Mouse (Mus musculus): ENCODE results near the gene Elp6. TPM values are rescaled to one million over a fixed set of nuclear protein-coding genes. Genes with fewer than 3 reads are reported as not detected.

Gene Elp6
- polyA plus RNA-seq, 1 experiment from 2014 or later: 40.2 TPM

DNA sequence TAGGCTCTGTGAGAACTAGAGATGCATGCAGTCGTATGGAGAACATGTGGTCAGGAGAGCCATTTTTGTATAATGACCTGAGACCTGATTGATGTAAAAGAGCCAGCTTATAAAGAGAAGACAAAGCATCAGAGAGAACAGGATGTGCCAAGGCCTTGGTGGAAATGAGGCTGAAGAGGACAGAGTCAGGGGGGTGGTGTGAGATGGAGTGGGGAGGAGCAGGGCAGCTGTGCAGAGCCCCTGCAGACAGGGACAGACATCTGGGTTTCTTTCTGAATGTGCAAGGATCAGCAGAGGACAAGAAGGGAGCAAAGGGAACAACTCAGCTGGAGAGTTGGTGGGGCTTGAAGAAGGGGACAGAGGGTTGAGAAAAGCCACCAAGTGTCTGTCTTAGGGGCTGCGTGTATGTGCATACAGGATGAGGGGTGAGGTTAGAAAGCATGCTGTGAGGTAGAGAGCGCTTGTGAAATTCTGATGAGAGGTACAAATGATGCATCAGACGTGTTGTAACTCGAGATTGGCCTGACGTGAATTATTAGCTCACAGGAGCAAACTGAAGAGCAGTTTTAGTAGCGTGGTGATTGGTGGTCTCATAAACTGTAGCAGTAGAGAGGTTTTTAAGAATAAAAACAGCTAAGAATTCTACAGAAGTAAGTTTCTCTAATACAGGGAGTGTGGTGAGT is 40.2 kb downstream of the Elp6 start:
- Histone ChIP-seq H3K27ac (ENCODE audit: low read depth, low read length) (no peak overlapping the region), H3K4me1 (ENCODE audit: control insufficient read depth, insufficient read depth, low read depth, low read length) (no peaks in the 10 kb centered on the region), H3K4me3 (ENCODE audit: low read length) (no peak overlapping the region), H3K36me3 (ENCODE audit: control insufficient read depth, insufficient read depth, low read length) (no peaks in the 10 kb centered on the region), H3K9ac (ENCODE audit: low read depth, low read length) (no peak overlapping the region), H3K9me3 (ENCODE audit: control insufficient read depth, low read length) (no peaks in the 10 kb centered on the region), H3K4me2 (ENCODE audit: low read length) (no peak overlapping the region), H3K27me3 (replicated peaks; ENCODE audit: control insufficient read depth, insufficient read depth, low read length) (no peaks in the 10 kb centered on the region)
- ATAC-seq: no peak
- WGBS: 76% methylated on average over 7 of the region's 7 CpGs

DNA sequence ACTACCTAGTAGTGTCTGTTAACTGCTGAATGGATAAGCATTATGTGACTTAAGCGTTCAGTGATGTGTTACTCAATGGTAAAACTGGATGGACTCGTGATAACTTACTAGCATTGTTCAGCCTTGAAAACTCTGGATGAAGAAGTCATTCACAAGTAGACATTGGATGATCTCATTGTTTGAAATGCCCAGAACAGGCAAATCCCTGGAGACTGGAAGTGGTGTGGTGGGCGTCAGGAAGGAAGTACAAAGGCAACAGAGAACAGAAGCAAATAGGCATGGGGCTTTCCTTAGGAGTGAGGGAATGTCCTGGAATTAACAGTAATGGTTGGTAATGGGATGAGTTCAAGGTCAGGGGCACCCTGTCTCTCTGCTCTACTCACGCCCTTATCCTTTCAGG is 43.9 kb downstream of the Elp6 start:
- H3K27ac ChIP-seq (ENCODE audit: low read depth, low read length): no peak overlapping the region
- H3K36me3 ChIP-seq (ENCODE audit: control insufficient read depth, insufficient read depth, low read length): no peaks in the 10 kb centered on the region
- ATAC-seq: no peak
- H3K4me1 ChIP-seq (ENCODE audit: control insufficient read depth, insufficient read depth, low read depth, low read length): no peaks in the 10 kb centered on the region
- no peak overlapping the region for H3K4me2 ChIP-seq (ENCODE audit: low read length)
- H3K27me3 ChIP-seq (replicated peaks; ENCODE audit: control insufficient read depth, insufficient read depth, low read length): no peaks in the 10 kb centered on the region
- H3K9ac ChIP-seq (ENCODE audit: low read depth, low read length): no peak overlapping the region
- no peaks in the 10 kb centered on the region for H3K9me3 ChIP-seq (ENCODE audit: control insufficient read depth, low read length)
- WGBS: 73% methylated on average over 4 of the region's 4 CpGs
- no peak overlapping the region for H3K4me3 ChIP-seq (ENCODE audit: low read length)

DNA sequence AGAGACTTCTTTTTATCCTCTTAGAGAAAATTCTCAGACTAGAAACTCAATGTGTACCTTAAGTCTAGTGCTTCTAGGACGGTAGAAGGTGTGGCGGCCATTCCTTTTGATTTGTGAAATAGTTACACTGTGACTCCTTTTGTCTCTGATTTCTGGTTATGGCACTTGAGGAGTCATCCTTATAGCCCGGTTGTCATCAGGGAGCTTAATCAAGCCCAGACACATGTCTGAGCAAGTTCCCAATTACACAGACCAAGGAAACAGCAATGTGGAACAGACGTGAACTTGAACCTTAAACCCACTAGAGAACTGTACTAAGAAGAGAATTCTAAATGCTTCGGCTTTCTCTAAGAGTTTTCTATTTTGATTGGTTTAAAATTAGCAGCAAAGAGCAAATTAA is 45.2 kb downstream of the Elp6 start:
- Histone ChIP-seq H3K4me1 (ENCODE audit: control insufficient read depth, insufficient read depth, low read depth, low read length) (no peaks in the 10 kb centered on the region), H3K9me3 (ENCODE audit: control insufficient read depth, low read length) (no peaks in the 10 kb centered on the region), H3K9ac (ENCODE audit: low read depth, low read length) (no peak overlapping the region), H3K4me2 (ENCODE audit: low read length) (no peak overlapping the region), H3K4me3 (ENCODE audit: low read length) (no peak overlapping the region), H3K27ac (ENCODE audit: low read depth, low read length) (no peak overlapping the region), H3K36me3 (ENCODE audit: control insufficient read depth, insufficient read depth, low read length) (no peaks in the 10 kb centered on the region), H3K27me3 (replicated peaks; ENCODE audit: control insufficient read depth, insufficient read depth, low read length) (no peaks in the 10 kb centered on the region)
- ATAC-seq: no peak
- 91% methylated on average over 5 of the region's 5 CpGs for WGBS

DNA sequence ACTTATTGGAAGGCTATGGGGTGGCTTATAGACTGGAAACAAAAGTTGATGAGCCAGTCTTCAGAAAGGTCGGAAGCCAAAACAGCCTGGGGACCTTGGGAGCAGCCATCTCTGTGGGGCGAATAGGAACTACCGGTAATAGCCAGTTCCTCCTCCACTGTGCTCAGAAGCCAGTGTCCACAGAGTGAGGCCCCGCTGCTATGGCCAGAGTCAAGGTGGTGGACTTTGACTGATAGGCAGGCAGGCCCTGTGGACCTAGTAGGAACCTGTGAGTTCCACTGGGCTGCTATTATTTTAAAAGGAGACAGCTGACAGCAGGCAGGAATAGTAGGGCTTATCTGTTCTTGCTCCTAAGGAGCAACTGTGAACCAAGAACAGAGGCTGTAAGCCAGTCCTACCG is 45.6 kb downstream of the Elp6 start:
- no peak overlapping the region for H3K4me3 ChIP-seq (ENCODE audit: low read length)
- 89% methylated on average over 5 of the region's 5 CpGs for WGBS
- H3K9me3 ChIP-seq (ENCODE audit: control insufficient read depth, low read length): no peaks in the 10 kb centered on the region
- no peaks in the 10 kb centered on the region for H3K36me3 ChIP-seq (ENCODE audit: control insufficient read depth, insufficient read depth, low read length)
- no peaks in the 10 kb centered on the region for H3K4me1 ChIP-seq (ENCODE audit: control insufficient read depth, insufficient read depth, low read depth, low read length)
- no peak for ATAC-seq
- no peaks in the 10 kb centered on the region for H3K27me3 ChIP-seq (replicated peaks; ENCODE audit: control insufficient read depth, insufficient read depth, low read length)
- no peak overlapping the region for H3K27ac ChIP-seq (ENCODE audit: low read depth, low read length)
- H3K4me2 ChIP-seq (ENCODE audit: low read length): no peak overlapping the region
- no peak overlapping the region for H3K9ac ChIP-seq (ENCODE audit: low read depth, low read length)

DNA sequence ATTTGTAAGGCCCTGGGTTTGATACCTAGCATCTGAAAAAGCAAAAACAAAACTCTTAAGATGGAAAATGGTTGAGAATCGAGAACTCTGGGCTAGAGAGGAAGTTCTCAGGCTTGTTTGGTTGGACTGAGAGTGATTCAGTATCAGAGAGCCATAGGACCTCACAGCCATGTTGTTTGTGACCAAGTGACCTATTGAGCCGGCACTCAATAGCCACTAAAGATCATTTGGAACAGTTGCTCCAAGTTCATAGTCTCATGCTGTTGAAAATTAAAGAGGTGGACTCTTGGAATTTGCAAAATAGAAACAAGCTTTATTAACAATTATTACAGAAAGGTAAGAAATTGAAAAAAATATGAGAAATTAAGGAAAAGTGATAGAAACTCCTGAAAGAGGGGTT is 46.4 kb downstream of the Elp6 start:
- Histone ChIP-seq H3K4me3 (ENCODE audit: low read length) (no peak overlapping the region), H3K4me1 (ENCODE audit: control insufficient read depth, insufficient read depth, low read depth, low read length) (no peaks in the 10 kb centered on the region), H3K27ac (ENCODE audit: low read depth, low read length) (no peak overlapping the region), H3K27me3 (replicated peaks; ENCODE audit: control insufficient read depth, insufficient read depth, low read length) (no peaks in the 10 kb centered on the region), H3K9ac (ENCODE audit: low read depth, low read length) (no peak overlapping the region), H3K9me3 (ENCODE audit: control insufficient read depth, low read length) (no peaks in the 10 kb centered on the region), H3K4me2 (ENCODE audit: low read length) (no peak overlapping the region), H3K36me3 (ENCODE audit: control insufficient read depth, insufficient read depth, low read length) (peaks cover 5% of the 10 kb centered on the region; the same call in 1 of the 2 replicates)
- whole genome bisulfite sequencing: 90% methylated on average over 2 of the region's 2 CpGs
- no peak for ATAC-seq

DNA sequence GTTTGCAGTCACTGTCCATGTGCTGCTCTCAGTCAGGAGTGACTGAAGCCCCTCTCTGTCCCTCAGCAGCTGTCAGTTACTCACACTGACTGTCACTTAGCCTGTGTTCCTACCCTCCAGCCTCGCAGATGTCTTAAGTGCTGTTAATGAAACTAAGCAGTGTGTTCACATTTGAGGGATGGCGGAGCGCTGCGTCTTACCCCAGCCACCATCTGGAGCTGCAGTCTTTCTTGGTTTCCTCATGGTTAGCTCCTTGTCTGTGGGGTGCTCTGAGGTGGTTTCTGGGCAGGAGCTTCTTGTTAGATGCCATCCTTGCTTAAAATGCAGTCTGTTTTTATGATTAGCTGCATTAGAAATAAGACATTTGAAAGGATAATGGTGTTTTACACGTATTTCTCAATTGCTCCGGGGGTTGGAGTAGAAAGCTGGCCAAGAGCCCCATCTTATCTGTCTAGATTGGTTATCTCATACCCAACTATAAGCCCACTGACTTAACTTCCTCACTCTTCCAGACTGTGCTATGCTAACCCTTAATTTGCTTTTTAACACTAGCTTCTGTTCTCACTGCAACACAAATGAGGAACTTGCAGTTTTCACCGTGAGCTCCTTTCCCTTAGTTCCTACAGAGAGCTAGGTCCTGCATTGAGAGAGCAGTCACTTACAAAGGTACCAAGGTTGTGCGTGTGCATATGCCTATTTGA is 47.1 kb downstream of the Elp6 start:
- no peak for ATAC-seq
- Histone ChIP-seq H3K36me3 (ENCODE audit: control insufficient read depth, insufficient read depth, low read length) (peaks cover 5% of the 10 kb centered on the region; the same call in 1 of the 2 replicates), H3K4me3 (ENCODE audit: low read length) (no peak overlapping the region), H3K4me2 (ENCODE audit: low read length) (no peak overlapping the region), H3K27me3 (replicated peaks; ENCODE audit: control insufficient read depth, insufficient read depth, low read length) (no peaks in the 10 kb centered on the region), H3K9ac (ENCODE audit: low read depth, low read length) (no peak overlapping the region), H3K9me3 (ENCODE audit: control insufficient read depth, low read length) (no peaks in the 10 kb centered on the region), H3K4me1 (ENCODE audit: control insufficient read depth, insufficient read depth, low read depth, low read length) (no peaks in the 10 kb centered on the region), H3K27ac (ENCODE audit: low read depth, low read length) (no peak overlapping the region)
- WGBS: 88% methylated on average over 8 of the region's 8 CpGs

DNA sequence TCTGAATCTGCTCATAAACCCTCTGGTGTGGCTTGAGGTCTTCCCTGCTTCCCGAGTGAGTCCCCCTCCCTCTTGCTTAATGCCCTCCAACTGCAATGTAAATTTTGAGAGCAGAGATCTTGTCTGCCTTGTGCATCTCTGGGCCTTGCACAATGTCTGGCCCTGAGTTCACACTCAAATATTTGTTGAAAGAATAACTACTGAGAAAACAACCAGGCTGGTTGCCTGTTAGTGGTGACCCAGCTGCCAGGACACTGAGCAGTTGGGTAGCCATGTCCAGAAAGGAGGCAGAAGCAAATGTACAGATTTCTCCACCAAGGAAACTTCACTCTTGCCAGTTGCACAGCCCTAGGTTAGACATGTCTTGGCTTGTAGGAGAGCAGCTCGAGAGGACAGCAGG is 53.4 kb downstream of the Elp6 start:
- Histone ChIP-seq H3K4me2 (ENCODE audit: low read length) (no peak overlapping the region), H3K27me3 (replicated peaks; ENCODE audit: control insufficient read depth, insufficient read depth, low read length) (no peaks in the 10 kb centered on the region), H3K9me3 (ENCODE audit: control insufficient read depth, low read length) (no peaks in the 10 kb centered on the region), H3K4me3 (ENCODE audit: low read length) (no peak overlapping the region), H3K36me3 (ENCODE audit: control insufficient read depth, insufficient read depth, low read length) (peaks cover 9% of the 10 kb centered on the region), H3K4me1 (ENCODE audit: control insufficient read depth, insufficient read depth, low read depth, low read length) (no peaks in the 10 kb centered on the region), H3K9ac (ENCODE audit: low read depth, low read length) (no peak overlapping the region), H3K27ac (ENCODE audit: low read depth, low read length) (no peak overlapping the region)
- WGBS: 81% methylated on average over 2 of the region's 2 CpGs
- ATAC-seq: no peak

DNA sequence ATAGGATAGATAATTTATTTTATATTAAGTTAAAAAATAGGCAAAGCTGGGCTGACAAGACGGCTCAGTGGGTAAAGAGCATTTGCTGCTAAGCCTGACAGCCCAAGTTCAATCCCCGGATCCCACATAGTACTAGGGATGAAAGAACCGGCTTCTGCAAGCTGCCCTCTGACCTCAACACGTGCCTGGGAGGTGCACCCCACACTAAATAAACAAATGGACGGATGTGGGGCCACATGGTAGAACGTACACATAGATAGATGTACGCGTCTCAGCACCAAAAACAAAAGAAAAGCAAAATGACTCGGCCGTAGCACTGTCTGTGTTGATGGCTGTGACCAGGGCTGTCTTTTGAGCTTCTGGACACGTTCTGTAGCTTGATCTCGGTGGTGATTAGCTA is 56.3 kb downstream of the Elp6 start:
- Histone ChIP-seq H3K4me2 (ENCODE audit: low read length) (no peak overlapping the region), H3K4me3 (ENCODE audit: low read length) (no peak overlapping the region), H3K9ac (ENCODE audit: low read depth, low read length) (no peak overlapping the region), H3K27me3 (replicated peaks; ENCODE audit: control insufficient read depth, insufficient read depth, low read length) (no peaks in the 10 kb centered on the region), H3K27ac (ENCODE audit: low read depth, low read length) (no peak overlapping the region), H3K9me3 (ENCODE audit: control insufficient read depth, low read length) (no peaks in the 10 kb centered on the region), H3K36me3 (ENCODE audit: control insufficient read depth, insufficient read depth, low read length) (peaks cover 16% of the 10 kb centered on the region), H3K4me1 (ENCODE audit: control insufficient read depth, insufficient read depth, low read depth, low read length) (no peaks in the 10 kb centered on the region)
- WGBS: 85% methylated on average over 12 of the region's 12 CpGs
- no peak for ATAC-seq

DNA sequence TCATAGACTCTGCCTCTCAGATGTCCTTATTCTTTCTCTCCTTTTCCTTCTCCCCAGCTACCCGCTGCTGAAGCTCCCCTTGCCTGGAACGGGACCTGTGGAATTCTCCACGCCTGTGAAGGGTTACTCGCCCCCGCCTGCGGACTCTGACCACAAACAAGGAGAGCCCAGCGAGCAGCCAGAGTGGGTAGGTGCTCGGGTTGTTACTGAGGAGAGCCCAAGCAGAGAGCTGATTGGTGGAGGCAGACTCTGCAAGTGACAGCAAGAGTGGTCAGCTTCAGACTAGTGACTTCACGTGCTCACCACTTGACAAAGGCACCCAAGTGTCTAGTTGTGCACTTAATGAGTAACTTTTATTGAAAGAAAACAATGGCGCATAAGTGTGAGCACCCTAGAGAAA is 57.4 kb downstream of the Elp6 start:
- H3K36me3 ChIP-seq (ENCODE audit: control insufficient read depth, insufficient read depth, low read length): peaks cover 14% of the 10 kb centered on the region
- H3K9me3 ChIP-seq (ENCODE audit: control insufficient read depth, low read length): no peaks in the 10 kb centered on the region
- H3K4me1 ChIP-seq (ENCODE audit: control insufficient read depth, insufficient read depth, low read depth, low read length): no peaks in the 10 kb centered on the region
- H3K4me3 ChIP-seq (ENCODE audit: low read length): no peak overlapping the region
- no peak for ATAC-seq
- no peak overlapping the region for H3K4me2 ChIP-seq (ENCODE audit: low read length)
- no peak overlapping the region for H3K9ac ChIP-seq (ENCODE audit: low read depth, low read length)
- 90% methylated on average over 10 of the region's 10 CpGs for WGBS
- H3K27me3 ChIP-seq (replicated peaks; ENCODE audit: control insufficient read depth, insufficient read depth, low read length): no peaks in the 10 kb centered on the region
- no peak overlapping the region for H3K27ac ChIP-seq (ENCODE audit: low read depth, low read length)

All from hindbrain, embryonic 16.5 days (tissue).